Mouse (Mus musculus): ENCODE data around the gene Hist1h1a.
"Not testable (repeated sequence)": the region's sequence is repeated elsewhere in the genome, so short reads cannot be mapped to it uniquely, and the experiment has no call there.

Gene Hist1h1a

GRCm38 (mm10) chr13:23763586-23764323, at the start of gene Hist1h1a:
Hist1h1a (plus strand) TSS chr13:23763666.
- in situ Hi-C loops (cut with MboI, MseI): loop anchor here (25.0 kb wide), 2 partner anchors 849 to 1024 kb away; no protein-coding TSS in a partner anchor

- in situ Hi-C loops (cut with MboI, MseI): no loop called here
Measured at GRCm38 (mm10) chr13:23716261-23717042, 47.0 kb upstream of the Hist1h1a start.

DNA sequence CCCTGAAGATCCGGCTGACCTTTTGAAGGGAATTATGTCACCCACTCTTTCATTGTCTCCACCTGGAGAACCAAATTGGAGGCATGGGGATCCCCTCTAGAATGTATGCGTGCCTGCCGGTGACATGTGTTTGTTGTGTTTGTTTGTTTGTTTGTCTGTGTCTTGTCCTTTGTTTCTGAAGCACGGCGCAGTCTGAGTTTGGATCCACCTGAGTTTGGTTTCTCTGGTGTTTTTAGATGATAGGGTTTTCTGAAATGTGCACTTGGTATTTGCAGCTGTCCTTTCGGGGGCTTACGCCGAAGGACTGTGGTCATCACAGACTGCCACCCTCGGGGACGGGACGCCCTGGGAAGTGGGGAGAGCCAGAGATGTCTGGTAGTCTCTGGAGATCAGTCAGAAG, 46.3 kb upstream of the Hist1h1a start:
- in situ Hi-C loops (cut with MboI, MseI): no loop called here

DNA sequence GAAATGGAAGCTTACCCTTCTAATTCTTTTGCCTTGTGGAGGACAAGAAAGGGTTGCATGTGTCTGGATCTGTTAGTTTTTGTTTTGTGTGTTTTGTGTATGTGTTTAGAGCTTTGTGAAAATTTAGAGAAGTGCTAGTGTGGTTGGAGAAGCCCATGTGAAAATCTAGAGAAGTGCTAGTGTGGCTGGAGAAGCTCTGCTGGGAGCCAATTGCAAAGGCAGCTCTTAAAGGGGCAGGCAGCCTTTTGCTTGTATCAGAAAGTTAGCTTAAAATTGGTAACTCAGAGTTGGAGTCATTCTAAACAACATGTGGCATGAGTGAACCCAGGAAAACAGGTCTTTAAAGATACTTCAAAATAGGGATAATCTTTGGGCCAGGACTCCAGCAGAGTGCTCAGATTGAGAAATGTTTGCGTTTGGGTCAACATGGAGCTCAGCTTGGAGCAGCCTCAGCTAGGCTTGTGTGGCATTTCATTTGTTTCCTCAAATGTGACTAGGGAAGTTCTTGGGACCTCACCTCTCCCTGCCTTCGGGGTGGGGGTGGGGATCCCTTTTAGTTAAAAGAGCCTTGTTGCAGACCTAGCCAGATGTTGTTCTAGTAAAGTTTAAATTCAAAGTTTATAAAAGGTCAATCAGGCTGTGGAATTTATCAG, 45.7 kb upstream of the Hist1h1a start:
- in situ Hi-C loops (cut with MboI, MseI): not testable (repeated sequence)

DNA sequence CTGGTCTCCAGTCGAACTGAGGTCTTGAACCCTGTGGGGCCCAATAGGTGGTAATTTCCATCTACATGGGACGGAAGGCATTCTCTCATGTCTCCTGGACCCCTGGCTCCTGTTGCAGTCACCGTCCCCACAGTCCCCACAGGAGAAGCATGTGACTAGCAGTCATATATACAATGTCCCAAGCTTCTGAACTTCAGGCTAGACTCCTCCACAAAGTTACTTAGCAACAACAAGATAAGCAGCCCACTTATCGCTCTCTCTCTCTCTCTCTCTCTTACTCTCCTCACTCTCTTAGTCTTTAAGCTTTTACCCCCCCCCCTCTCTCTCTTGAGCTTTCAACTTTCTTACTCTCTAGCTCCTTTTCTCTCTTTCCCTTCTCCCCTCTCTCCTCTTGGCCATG, 39.2 kb upstream of the Hist1h1a start:
- in situ Hi-C loops (cut with MboI, MseI): no loop called here

GRCm38 (mm10) chr13:23725213-23725612, 38.3 kb upstream of the Hist1h1a start:
- in situ Hi-C loops (cut with MboI, MseI): loop anchor here (5.0 to 25.0 kb wide), 2 partner anchors 93 to 1938 kb away; partner anchors contain the start of genes Hist1h1b, Hist1h2an, Hist1h2bp and Hist1h3i

- in situ Hi-C loops (cut with MboI, MseI): loop anchor here (5.0 to 25.0 kb wide), 2 partner anchors 96 to 1941 kb away; partner anchors contain the start of genes Hist1h1b, Hist1h2an, Hist1h2bp and Hist1h3i
Measured at GRCm38 (mm10) chr13:23728472-23729191, 34.8 kb upstream of the Hist1h1a start.

DNA sequence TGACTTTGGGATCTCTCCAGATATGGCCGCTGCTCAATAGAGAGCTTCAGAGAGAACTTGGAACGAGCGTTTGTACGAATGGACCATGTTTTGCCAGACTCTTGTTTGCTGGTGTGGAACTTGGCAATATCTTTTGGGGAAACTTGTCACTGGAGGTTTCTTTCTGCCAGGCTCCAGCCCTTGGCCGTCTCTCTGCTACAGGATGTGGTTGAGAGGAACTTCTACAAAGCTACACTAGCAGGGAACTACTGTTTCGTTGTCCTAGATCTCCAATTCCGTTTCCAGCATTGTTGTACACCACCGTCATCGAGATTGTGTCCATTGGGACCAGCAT, 34.3 kb upstream of the Hist1h1a start:
- in situ Hi-C loops (cut with MboI, MseI): loop anchor here (5.0 to 25.0 kb wide), 2 partner anchors 97 to 1942 kb away; partner anchors contain the start of genes Hist1h1b, Hist1h2an, Hist1h2bp and Hist1h3i

- in situ Hi-C loops (cut with MboI, MseI): loop anchor here (5.0 to 25.0 kb wide), 3 partner anchors 37 to 1942 kb away; partner anchors contain the start of genes Hist1h1b, Hist1h2an, Hist1h2bp and Hist1h3i
Measured at GRCm38 (mm10) chr13:23729706-23730105, 33.8 kb upstream of the Hist1h1a start.

- in situ Hi-C loops (cut with MboI, MseI): loop anchor here (5.0 to 25.0 kb wide), 2 partner anchors 38 to 1943 kb away; partner anchors contain the start of genes Hist1h1b, Hist1h2an, Hist1h2bp and Hist1h3i
Measured at GRCm38 (mm10) chr13:23730479-23730878, 33.0 kb upstream of the Hist1h1a start.

DNA sequence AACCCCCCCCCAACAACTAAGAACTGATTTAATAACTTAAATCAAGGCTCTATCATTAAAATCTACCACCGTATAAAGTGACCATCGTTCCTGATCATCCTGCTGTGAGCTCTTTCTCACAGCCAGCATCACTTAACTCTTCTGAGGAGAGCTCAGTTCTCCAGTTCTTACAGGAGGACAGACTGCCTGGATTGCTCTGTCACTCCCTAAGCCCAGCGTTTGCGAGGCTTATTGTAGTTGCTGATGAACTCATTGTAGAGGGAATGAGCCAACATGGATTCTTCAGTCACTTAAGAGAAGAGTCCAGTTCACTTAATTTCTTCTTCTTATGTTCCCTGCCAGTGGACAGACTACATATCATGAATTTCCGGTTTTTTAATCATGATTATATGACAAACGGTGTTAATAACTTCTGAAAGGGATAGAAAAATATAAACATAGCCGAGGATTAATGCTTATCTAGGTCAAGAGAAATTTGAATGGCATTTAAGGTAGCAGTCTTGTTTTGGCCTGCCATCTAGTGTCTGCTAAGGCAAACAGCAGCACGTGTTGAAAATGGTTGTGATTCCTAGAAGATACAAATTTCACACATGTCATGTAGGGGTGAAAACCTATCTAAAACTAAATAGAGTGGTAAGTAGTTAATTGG, 31.2 kb upstream of the Hist1h1a start:
- in situ Hi-C loops (cut with MboI, MseI): loop anchor here (5.0 to 25.0 kb wide), 2 partner anchors 40 to 1945 kb away; partner anchors contain the start of genes Hist1h1b, Hist1h2an, Hist1h2bp and Hist1h3i

DNA sequence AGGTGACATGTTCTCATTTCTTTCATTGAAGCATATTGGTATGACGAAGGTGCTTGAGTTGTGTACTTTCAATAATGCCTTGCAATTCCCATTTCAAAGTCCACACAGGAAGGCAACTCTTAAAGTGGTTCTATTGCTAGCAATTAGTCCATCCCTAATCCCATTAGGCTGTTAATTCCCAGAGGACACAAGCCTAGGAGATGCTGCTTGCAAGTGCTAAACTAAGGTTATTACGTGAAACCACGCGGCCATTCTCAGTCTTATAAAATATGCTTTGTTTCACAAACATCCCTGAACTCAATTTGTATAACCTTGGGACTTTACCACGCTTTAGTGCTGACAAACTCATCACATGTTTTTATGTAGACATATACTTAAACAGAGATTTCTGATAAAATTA, 26.4 kb upstream of the Hist1h1a start:
- in situ Hi-C loops (cut with MboI, MseI): loop anchor here (25.0 kb wide), 1 partner anchor 1950 kb away; the partner anchor contains the start of genes Hist1h1b, Hist1h2an, Hist1h2bp and Hist1h3i

DNA sequence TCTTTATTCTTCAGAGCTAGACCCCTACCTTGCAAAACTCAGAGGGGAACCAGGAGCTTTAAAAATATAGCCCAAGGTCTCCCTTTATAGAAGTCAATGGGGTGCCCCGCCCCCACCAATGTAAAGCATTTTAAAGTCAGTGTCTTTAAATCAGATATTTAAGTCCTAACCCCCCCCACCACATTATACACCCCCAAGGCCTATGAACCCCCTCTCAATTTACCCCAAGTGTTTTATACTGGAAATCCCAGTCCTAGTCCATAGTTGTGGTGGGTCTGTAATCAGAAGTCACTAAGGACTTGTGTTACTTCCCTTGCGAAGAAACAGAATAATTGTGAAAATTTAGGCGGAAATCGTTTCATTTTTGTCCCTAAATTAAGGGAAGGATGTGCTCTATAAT, 25.4 kb upstream of the Hist1h1a start:
- in situ Hi-C loops (cut with MboI, MseI): loop anchor here (25.0 kb wide), 1 partner anchor 1951 kb away; the partner anchor contains the start of genes Hist1h1b, Hist1h2an, Hist1h2bp and Hist1h3i

DNA sequence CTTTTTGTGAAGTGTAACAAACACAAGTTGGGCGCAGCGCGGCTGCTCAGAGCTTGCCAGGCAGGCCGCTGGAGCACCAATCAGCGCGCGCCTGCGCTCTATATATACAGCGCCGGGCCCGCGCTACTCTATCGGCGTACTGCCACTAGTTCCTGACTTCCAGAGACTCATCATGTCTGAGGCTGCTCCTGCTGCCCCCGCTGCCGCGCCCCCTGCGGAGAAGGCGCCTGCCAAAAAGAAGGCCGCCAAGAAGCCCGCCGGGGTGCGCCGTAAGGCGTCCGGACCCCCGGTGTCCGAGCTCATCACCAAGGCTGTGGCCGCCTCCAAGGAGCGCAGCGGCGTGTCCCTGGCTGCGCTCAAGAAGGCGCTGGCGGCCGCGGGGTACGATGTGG, 24.8 kb upstream of the Hist1h1a start, which contains the start of gene Hist1h1c:
TSS of gene Hist1h1c (plus strand) at position 132 of the 392 bp plus-strand sequence.
- in situ Hi-C loops (cut with MboI, MseI): loop anchor here (25.0 kb wide), 1 partner anchor 1951 kb away; the partner anchor contains the start of genes Hist1h1b, Hist1h2an, Hist1h2bp and Hist1h3i

GRCm38 (mm10) chr13:23739069-23739921, 24.2 kb upstream of the Hist1h1a start:
- in situ Hi-C loops (cut with MboI, MseI): loop anchor here (25.0 kb wide), 1 partner anchor 1952 kb away; the partner anchor contains the start of genes Hist1h1b, Hist1h2an, Hist1h2bp and Hist1h3i

- in situ Hi-C loops (cut with MboI, MseI): loop anchor here (10.0 to 25.0 kb wide), 2 partner anchors 1705 to 1953 kb away; partner anchors contain the start of genes Hist1h1b, Hist1h2ah, Hist1h2an and Hist1h2bk
Measured at GRCm38 (mm10) chr13:23739922-23740252, 23.6 kb upstream of the Hist1h1a start.

- in situ Hi-C loops (cut with MboI, MseI): loop anchor here (10.0 to 25.0 kb wide), 2 partner anchors 1706 to 1953 kb away; partner anchors contain the start of genes Hist1h1b, Hist1h2ah, Hist1h2an and Hist1h2bk
Measured at GRCm38 (mm10) chr13:23740256-23740840, 23.1 kb upstream of the Hist1h1a start.

- in situ Hi-C loops (cut with MboI, MseI): loop anchor here (10.0 to 25.0 kb wide), 2 partner anchors 1706 to 1954 kb away; partner anchors contain the start of genes Hist1h1b, Hist1h2ah, Hist1h2an and Hist1h2bk
Measured at GRCm38 (mm10) chr13:23740910-23741309, 22.6 kb upstream of the Hist1h1a start.

Measured in regulatory T cell (primary cell).